Mouse (Mus musculus) cerebellum, adult 11-12 months (tissue): Measurements from ENCODE around the gene Ggt6.

ENCODE experiments used
- DNase-seq: peaks from one replicate; pipeline ENCODE4 v3.0.0; 2022

Ggt6 gene

GRCm38 (mm10) chr11:72477653-72478052 is 42.3 kb downstream of the Ggt6 start:
- no peak for DNase-seq

DNA sequence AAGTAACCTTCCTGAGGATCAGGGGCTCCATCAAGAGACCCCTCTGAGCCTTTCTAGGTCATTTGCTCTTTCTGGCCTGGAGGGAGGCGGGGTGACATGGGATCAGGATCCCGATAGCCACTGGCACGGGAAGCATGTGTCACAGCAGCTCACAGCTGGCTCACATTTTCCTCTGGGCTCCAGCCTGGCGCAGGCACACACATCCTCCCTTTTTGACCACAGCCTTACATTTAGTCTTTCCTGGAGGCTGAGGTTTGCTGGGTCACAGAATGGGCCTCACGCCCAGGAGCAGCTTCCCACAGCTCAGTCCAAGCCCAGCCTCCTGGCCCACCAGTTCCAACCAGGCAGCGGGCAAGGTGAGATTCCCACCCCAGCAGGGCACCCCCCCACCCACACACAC is 42.9 kb downstream of the Ggt6 start:
- DNase-seq, result no peak

DNA sequence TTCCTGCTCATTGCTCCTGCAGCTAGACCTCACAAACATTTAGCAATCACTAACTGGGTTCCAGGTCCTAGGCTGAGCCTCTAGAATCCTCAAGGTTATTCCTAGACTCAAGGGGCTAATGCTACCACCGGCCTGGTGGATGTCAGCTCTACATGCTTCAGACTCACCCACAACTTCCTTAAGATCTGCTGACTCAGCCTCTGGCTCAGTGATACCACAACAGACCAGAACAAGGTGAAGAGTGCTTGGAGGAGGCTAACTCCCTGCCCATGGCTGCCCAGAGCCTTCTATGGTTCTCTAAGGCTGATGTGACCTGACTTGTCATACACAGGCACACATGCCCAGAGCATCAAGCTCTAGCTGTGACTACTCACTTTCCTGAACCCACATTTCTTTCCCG is 44.2 kb downstream of the Ggt6 start:
- DNase-seq, result no peak

DNA sequence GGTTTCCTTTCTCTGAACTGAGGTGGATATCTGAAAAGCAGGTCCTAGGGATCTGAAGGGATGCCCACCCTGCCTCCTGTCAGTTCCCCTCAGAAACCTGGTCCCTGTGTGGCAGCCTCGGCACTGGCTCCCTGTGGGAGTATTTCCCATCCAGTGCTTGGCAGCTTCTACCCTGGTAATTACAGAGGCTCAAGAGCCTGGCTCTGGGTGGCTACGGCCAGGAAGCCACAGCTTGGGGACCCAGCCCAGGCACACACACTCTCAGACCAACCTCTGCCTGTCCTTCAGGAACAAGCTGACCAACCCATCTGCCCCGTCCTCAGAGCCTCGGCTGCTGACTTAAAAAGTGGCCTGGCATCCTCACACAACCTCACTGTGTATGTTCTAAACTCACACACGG is 46.0 kb downstream of the Ggt6 start:
- DNase-seq, result no peak

- DNase-seq, result no peak
Measured at GRCm38 (mm10) chr11:72481952-72482351, 46.6 kb downstream of the Ggt6 start.

GRCm38 (mm10) chr11:72484549-72484948 is 49.2 kb downstream of the Ggt6 start:
- no peak for DNase-seq

DNA sequence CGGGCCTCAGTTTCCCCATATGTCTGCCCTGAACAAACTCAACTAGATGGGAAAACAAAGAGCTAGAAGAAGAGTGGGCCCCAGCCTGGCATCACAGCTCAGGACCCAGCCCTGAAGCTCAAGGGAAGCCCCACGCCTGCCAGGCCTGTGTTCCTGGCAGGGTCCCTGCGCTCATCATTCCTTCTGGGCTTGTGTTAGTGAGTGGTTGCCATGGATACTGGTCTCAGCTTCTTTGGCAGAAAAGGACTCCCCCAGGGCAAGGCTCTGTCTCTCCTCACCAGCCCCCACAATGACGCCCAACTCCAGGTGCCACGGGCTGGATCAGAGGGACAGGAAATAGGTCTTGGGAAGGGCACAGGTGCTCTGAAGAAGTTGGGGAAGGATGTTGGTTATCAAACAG is 49.8 kb downstream of the Ggt6 start:
- no peak for DNase-seq

GRCm38 (mm10) chr11:72485960-72486359 is 50.6 kb downstream of the Ggt6 start:
- no peak for DNase-seq

DNA sequence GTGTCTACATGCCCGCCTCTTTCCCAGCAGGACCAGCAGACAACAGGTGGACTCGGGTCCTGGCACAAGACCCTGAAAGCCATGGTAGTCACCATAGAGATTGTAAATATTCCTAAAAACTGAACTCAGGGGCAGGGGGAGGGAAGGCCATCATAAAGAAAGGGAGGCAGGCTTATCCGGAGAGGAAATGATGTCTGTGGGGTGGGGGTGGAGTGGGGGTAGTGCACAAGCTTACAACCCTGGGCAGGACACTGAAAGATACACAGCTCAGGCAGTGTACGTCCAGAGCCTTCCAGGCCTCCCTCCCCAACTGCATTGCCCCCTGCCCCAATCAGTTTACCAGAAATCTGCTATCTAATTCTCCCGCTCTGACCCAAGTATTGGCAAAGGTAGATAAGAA is 51.8 kb downstream of the Ggt6 start:
- no peak for DNase-seq

GRCm38 (mm10) chr11:72487739-72488138 is 52.4 kb downstream of the Ggt6 start:
- no peak for DNase-seq
